Mouse (Mus musculus) liver, adult 2 months (tissue): ENCODE data around the gene Sdha. TPM values are rescaled to one million over a fixed set of nuclear protein-coding genes. Genes with fewer than 3 reads are reported as not detected.

ENCODE experiments used
- DNase-seq: peaks from one replicate; pipeline ENCODE4 v3.0.0-alpha.2; 2011; ENCODE audit warnings: low read depth, low spot score; ENCODE audit errors: extremely low read depth
- H3K27ac ChIP-seq: fragments of 200-500 bp; replicated peaks from 2 replicates; pipeline ENCODE4 v1.5.1; 2012; ENCODE audit warnings: low read depth, mild to moderate bottlenecking, control low read depth, inconsistent platforms, low read length; ENCODE audit not compliant: insufficient read depth
- H3K27me3 ChIP-seq: fragments of 200-500 bp; 2 replicates; pipeline ENCODE4 v1.6.1; 2012; ENCODE audit warnings: mild to moderate bottlenecking, moderate library complexity, low read length, inconsistent platforms; ENCODE audit not compliant: control insufficient read depth, insufficient read depth
- H3K36me3 ChIP-seq: fragments of 200-500 bp; 2 replicates; pipeline ENCODE4 v1.6.1; 2012; ENCODE audit warnings: low read length, inconsistent platforms; ENCODE audit not compliant: control insufficient read depth, insufficient read depth
- H3K4me1 ChIP-seq: fragments of 200-500 bp; 2 replicates; pipeline ENCODE4 v1.6.1; 2011; ENCODE audit warnings: low read length; ENCODE audit not compliant: control insufficient read depth, insufficient read depth
- H3K4me3 ChIP-seq: fragments of 200-500 bp; 2 replicates; pipeline ENCODE4 v1.5.1; 2011; ENCODE audit warnings: low read depth, mild to moderate bottlenecking, control low read depth, low read length, moderate library complexity; ENCODE audit not compliant: insufficient read depth
- H3K79me2 ChIP-seq: fragments of 200-500 bp; 2 replicates; pipeline ENCODE4 v1.6.1; 2012; ENCODE audit warnings: inconsistent platforms, mild to moderate bottlenecking, low read length, moderate library complexity; ENCODE audit not compliant: control insufficient read depth, insufficient read depth
- H3K9ac ChIP-seq: fragments of 200-500 bp; 2 replicates; pipeline ENCODE4 v1.6.1; 2012; ENCODE audit warnings: low read depth, mild to moderate bottlenecking, control low read depth, inconsistent platforms, low read length
- CTCF ChIP-seq: fragments of 200-500 bp; IDR thresholded peaks from 2 replicates; pipeline ENCODE4 v1.5.1; 2011; ENCODE audit warnings: low read depth, low read length, control low read depth
- POLR2A ChIP-seq: fragments of 200-500 bp; IDR thresholded peaks from 2 replicates; pipeline ENCODE4 v1.6.1; 2011; ENCODE audit warnings: low read length, control low read depth; ENCODE audit not compliant: insufficient read depth; ENCODE audit errors: extremely low read depth
- WGBS: fragments of 180-500 bp; shearing (Covaris S2); methylation state at CpG from one replicate; pipeline ENCODE4 v1.1.7; 2018; 5-methylcytosine and 5-hydroxymethylcytosine counted together
- polyA plus RNA-seq: library from polyadenylated mRNA; depleted of rRNA; stranded (reverse); fragments of >200 nt; gene quantifications from 2 replicates; pipeline ENCODE4 v1.2.3, GENCODE M21; 2012
- total RNA-seq: library from RNA; depleted of rRNA; stranded (reverse); fragments of >200 nt; gene quantifications from 2 replicates; pipeline ENCODE4 v1.2.3, GENCODE M21; 2014

The Sdha gene
- total and polyA plus RNA-seq, 2 experiments, result 223 to 295 TPM

DNA sequence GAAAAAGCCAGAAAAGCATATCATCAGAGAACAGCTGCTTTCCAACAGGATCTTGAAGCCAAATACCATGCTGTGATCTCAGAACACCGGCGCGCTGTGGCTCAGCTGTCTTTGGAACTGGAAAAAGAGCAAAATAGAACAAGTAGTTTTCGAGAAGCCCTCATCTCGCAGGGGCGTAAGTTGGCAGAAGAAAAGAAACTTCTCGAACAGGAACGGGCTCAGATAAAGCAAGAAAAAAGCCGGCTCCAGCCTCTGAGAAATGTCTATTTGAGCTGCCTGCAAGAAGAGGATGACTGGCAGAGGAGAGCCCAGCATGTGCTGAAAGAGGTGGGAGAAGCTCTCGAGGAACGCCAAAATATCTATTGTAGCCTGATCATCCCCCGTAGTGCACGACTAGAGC lies 6.4 kb upstream of the Sdha start:
- WGBS, result 94% methylated on average over 13 of the region's 13 CpGs

DNA sequence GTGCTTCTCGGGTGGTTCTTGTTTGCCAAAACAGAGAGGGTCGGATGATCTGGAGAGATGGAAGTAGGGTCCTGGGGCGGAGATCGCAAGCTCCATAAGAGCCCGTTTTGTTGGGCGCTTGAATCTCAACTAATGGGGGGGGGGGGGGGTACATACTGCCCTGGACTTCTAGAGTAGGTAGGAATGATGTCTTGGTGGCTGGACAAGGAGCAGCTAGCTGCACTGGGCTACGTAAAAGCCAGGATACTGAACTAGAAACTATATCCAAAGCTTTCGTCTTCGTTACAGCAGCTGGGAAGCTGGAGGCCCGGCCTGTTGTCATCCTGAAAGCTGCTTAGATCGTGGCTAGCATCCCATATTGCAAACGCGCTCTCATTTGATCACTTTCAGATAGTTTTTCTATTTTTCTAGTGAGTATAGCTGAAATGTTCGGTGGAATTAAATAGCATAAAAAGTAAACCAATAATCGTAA lies 391 bp upstream of the Sdha start:
- no peak for DNase-seq
- no peaks in the 10 kb centered on the region for H3K79me2 ChIP-seq
- H3K9ac ChIP-seq, result peak overlapping the region; percentile 79
- peak overlapping the region; percentile 77 for H3K4me3 ChIP-seq
- H3K27ac ChIP-seq, result peak overlapping the region; percentile 69
- TF ChIP-seq CTCF, result no peak
- H3K4me1 ChIP-seq, result peaks cover 5% of the 10 kb centered on the region; the same call in 1 of the 2 replicates
- under 1% methylated on average over 15 of the region's 15 CpGs for WGBS
- H3K36me3 ChIP-seq, result peaks cover 11% of the 10 kb centered on the region
- no peaks in the 10 kb centered on the region for H3K27me3 ChIP-seq

More for the DNA sequence above, 6.4 kb upstream of the Sdha start:
- Histone ChIP-seq H3K36me3 (peaks cover 42% of the 10 kb centered on the region), H3K27me3 (no peaks in the 10 kb centered on the region), H3K4me3 (no peak overlapping the region), H3K27ac (no peak overlapping the region), H3K79me2 (no peaks in the 10 kb centered on the region), H3K9ac (no peak overlapping the region), H3K4me1 (no peaks in the 10 kb centered on the region)
- TF ChIP-seq POLR2A (no peak), CTCF (no peak)
- no peak for DNase-seq

- Histone ChIP-seq H3K36me3 (peaks cover 71% of the 10 kb centered on the region), H3K4me1 (peaks cover 2% of the 10 kb centered on the region; the same call in 1 of the 2 replicates), H3K27ac (no peak overlapping the region), H3K4me3 (no peak overlapping the region), H3K79me2 (no peaks in the 10 kb centered on the region; the same call in 1 of the 2 replicates), H3K9ac (no peak overlapping the region), H3K27me3 (no peaks in the 10 kb centered on the region)
- TF ChIP-seq POLR2A (no peak), CTCF (peak; percentile 15; the same call in 1 of the 2 replicates)
- 44% methylated on average over 3 of the region's 3 CpGs for whole genome bisulfite sequencing
- DNase-seq, result peak; percentile 43
Observed at GRCm38 (mm10) chr13:74341036-74341435, 9.0 kb downstream of the Sdha start.

- Histone ChIP-seq H3K36me3 (peaks cover 70% of the 10 kb centered on the region), H3K27ac (no peak overlapping the region), H3K4me1 (no peaks in the 10 kb centered on the region), H3K27me3 (no peaks in the 10 kb centered on the region), H3K79me2 (peaks cover 4% of the 10 kb centered on the region; the same call in 1 of the 2 replicates), H3K4me3 (no peak overlapping the region), H3K9ac (no peak overlapping the region)
- no peak for DNase-seq
- TF ChIP-seq CTCF (no peak), POLR2A (no peak)
Observed at GRCm38 (mm10) chr13:74329321-74329720, 20.8 kb downstream of the Sdha start.

DNA sequence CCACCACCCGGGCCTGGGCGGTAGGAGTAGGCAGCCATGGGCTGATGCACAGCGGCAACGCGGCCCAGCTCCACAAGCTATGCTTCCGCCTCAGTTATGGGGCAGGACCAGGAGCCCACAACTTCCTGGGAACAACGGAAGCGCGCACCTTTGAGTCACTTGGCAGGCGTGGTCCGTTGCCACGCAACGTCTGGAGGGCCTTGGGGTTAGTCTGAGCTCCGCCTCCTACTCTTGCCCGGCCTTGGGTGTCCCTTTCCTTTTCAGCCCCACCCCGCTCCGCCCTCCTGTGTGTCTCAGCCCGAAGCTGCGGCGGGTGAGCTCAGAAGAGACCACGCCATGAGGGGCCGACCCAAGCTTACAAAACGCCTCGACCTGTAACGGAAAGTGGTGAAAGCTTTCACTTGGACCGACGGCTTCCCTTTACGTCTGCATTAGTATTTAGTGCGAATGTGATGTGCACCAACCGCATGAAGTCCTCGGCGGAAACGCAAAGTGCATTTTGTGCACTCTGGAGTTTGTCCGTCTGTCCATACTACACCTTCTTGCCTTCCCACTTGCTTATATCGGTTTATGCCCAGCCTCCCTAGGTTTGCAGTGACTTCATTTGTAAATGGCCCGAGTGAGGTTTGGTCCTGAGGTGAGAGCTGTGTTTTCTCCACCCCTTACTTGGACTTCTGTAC lies 32.8 kb downstream of the Sdha start, which contains the start of gene Pdcd6:
Gene Pdcd6, minus strand, starts transcription at position 411 of the 680 bp plus-strand sequence.
- under 1% methylated on average over 36 of the region's 36 CpGs for WGBS

DNA sequence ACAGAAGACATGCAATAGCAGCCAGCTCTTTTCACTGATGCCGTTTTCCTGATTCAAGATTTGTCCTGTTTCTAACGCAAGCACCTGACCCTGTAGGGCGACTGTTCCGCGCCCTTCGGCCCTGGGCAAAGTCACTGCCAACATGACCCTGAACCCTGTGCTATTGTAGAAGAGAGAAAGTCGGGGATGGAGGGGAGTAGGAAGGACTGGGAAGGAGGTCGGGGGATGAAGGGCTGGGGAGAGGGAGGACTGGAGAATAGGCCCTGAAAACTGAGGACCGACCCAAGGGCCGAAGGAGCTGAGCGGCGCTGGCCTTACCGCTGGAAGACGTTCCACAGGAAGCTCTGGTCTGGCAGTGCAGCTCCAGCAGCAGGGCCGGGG lies 33.3 kb downstream of the Sdha start:
- Histone ChIP-seq H3K9ac (peak overlapping the region; percentile 90), H3K4me1 (peaks cover 3% of the 10 kb centered on the region), H3K36me3 (peaks cover 27% of the 10 kb centered on the region), H3K4me3 (peak overlapping the region; percentile 88), H3K79me2 (peaks cover 2% of the 10 kb centered on the region; the same call in 1 of the 2 replicates), H3K27ac (peak overlapping the region; percentile 90), H3K27me3 (no peaks in the 10 kb centered on the region)
- WGBS, result under 1% methylated on average over 15 of the region's 15 CpGs
- peak; percentile 82 for DNase-seq
- no peak for TF ChIP-seq POLR2A
- no peak for TF ChIP-seq CTCF

More for the DNA sequence above, 32.8 kb downstream of the Sdha start, which contains the start of gene Pdcd6:
- Histone ChIP-seq H3K4me3 (peak within 1 kb of the TSS; percentile 88), H3K79me2 (peaks cover 2% of the 10 kb centered on the region; the same call in 1 of the 2 replicates), H3K4me1 (peaks cover 3% of the 10 kb centered on the region), H3K27ac (peak within 1 kb of the TSS; percentile 90), H3K27me3 (no peaks in the 10 kb centered on the region), H3K36me3 (peaks cover 30% of the 10 kb centered on the region), H3K9ac (peak within 1 kb of the TSS; percentile 90)
- peak; percentile 96 for DNase-seq
- peak; percentile 74 for TF ChIP-seq POLR2A
- TF ChIP-seq CTCF, result no peak
